Mouse (Mus musculus): ENCODE results near the gene Abi3.

GRCm38 (mm10) chr11:95843421-95843950, 1.2 kb upstream of the Abi3 start:
- TF ChIP-seq GATA1 (IDR thresholded peaks at IDR 0.05; ENCODE audit: low read length) = no peak
- no peak for TF ChIP-seq TAL1 (IDR thresholded peaks at IDR 0.05; ENCODE audit: low read length)
